9 mouse cellular contexts compared by ENCODE assay signal in the genomic region with DNA sequence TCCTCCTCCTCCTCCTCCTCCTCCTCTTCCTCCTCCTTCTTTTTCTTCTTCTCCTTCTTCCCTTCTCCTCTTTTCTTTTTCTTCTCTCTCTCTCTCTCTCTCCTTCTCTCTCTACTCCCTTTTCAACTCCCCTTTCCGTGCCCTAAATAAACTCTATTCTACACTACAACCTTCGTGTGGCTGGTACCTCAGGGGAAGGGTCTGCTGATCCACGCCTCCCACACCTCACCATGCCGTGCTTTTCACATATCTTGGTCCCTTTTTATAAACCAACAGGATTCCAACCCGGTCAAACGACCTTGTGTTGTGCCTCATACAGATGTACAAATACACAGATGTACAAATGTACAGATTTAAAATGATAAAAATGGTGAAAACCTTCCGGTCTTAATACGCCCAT. TPM values are rescaled to one million over a fixed set of nuclear protein-coding genes. Genes with fewer than 3 reads are reported as not detected.
DNase-seq lines count a peak whose midpoint lies in the region; ATAC-seq and TF ChIP-seq lines count a peak whose summit lies in the region.
"Had no signal": no experiment of that assay in that cellular context is flagged by ENCODE, and none has a peak within 500 bp of the region (broad histone marks: within the 10 kb centered on the region; RNA-seq: fewer than 3 reads in every experiment).

No protein-coding gene starts in this region.

- TF ChIP-seq POLR2A in lung, adult 2 months (IDR thresholded peaks at IDR 0.05; ENCODE audit: borderline replicate concordance, extremely low read depth, low read depth, low read length): no peak

- no peak for TF ChIP-seq CTCF in lung, adult 2 months (IDR thresholded peaks at IDR 0.05; ENCODE audit: insufficient read depth, low read length)
- TF ChIP-seq CTCF in midbrain, postnatal 0 days (IDR thresholded peaks at IDR 0.05): no peak

- 0 out of 2 replicates have a peak overlapping the region, but pooled peaks have one; percentile 28 for H3K27ac ChIP-seq in embryonic facial prominence, embryonic 13.5 days
- H3K27ac ChIP-seq in midbrain, postnatal 0 days (ENCODE audit: low read depth, low read length): no peak overlapping the region

- H3K27me3 ChIP-seq in embryonic facial prominence, embryonic 13.5 days: peaks cover 44% of the 10 kb centered on the region
- peaks cover 20% of the 10 kb centered on the region for H3K27me3 ChIP-seq in midbrain, postnatal 0 days (ENCODE audit: insufficient read depth, low read length)

- peak overlapping the region; percentile 96 for H3K4me2 ChIP-seq in embryonic facial prominence, embryonic 13.5 days
- H3K4me2 ChIP-seq in midbrain, postnatal 0 days (ENCODE audit: low read depth, low read length, poor library complexity, severe bottlenecking): peak overlapping the region; percentile 85

- peaks cover 20% of the 10 kb centered on the region for H3K36me3 ChIP-seq in embryonic facial prominence, embryonic 13.5 days
- H3K36me3 ChIP-seq in midbrain, postnatal 0 days (ENCODE audit: insufficient read depth, low read length): peaks cover 21% of the 10 kb centered on the region

- no peak for ATAC-seq in embryonic facial prominence, embryonic 13.5 days (ENCODE audit: insufficient number of reproducible peaks, insufficient read depth, low FRiP score, low TSS enrichment, low read depth)
- ATAC-seq in inflammation-experienced regulatory T-cells, adult 6 months: peak; percentile 1
- ATAC-seq in midbrain, postnatal 0 days (ENCODE audit: low FRiP score): no peak

- H3K4me1 ChIP-seq in lung, adult 2 months (ENCODE audit: control insufficient read depth, insufficient read depth, low read length): peaks cover 7% of the 10 kb centered on the region; the same call in 1 of the 2 replicates
- peaks cover 18% of the 10 kb centered on the region for H3K4me1 ChIP-seq in embryonic facial prominence, embryonic 13.5 days
- H3K4me1 ChIP-seq in midbrain, postnatal 0 days (ENCODE audit: insufficient read depth, low read length): 0 out of 2 replicates have a peak, but pooled peaks cover 8% of the 10 kb centered on the region

- no peak for DNase-seq in lung, adult 2 months
- no peak for DNase-seq in lung, postnatal 25 days (ENCODE audit: low spot score)
- DNase-seq in midbrain, postnatal 0 days (ENCODE audit: low spot score): no peak
- DNase-seq in right cerebral cortex, postnatal 4 days: no peak
- DNase-seq in cerebellum, adult 9-11 months: no peak
- DNase-seq in embryo, embryonic 10.5 days (ENCODE audit: low spot score): no peak

- H3K9me3 ChIP-seq in embryonic facial prominence, embryonic 13.5 days: no peaks in the 10 kb centered on the region
- no peaks in the 10 kb centered on the region for H3K9me3 ChIP-seq in midbrain, postnatal 0 days (ENCODE audit: low read length)

- H3K9ac ChIP-seq in embryonic facial prominence, embryonic 13.5 days: peak overlapping the region; percentile 73
- H3K9ac ChIP-seq in midbrain, postnatal 0 days (replicated peaks; ENCODE audit: low read length, poor library complexity, severe bottlenecking): 0 out of 2 replicates have a peak overlapping the region, but pooled peaks have one; percentile 5

- peak overlapping the region; percentile 67 for H3K4me3 ChIP-seq in lung, adult 2 months (replicated peaks; ENCODE audit: extremely low read depth, low read depth, low read length)
- peak overlapping the region; percentile 66 for H3K4me3 ChIP-seq in embryonic facial prominence, embryonic 13.5 days
- H3K4me3 ChIP-seq in midbrain, postnatal 0 days (ENCODE audit: low read depth, low read length): peak overlapping the region; percentile 99

- 4% methylated on average over 8 of the region's 8 CpGs for WGBS in lung, adult 2 months
- WGBS in embryonic facial prominence, embryonic 13.5 days: 19% methylated on average over 8 of the region's 8 CpGs
- WGBS in midbrain, postnatal 0 days: 25% methylated on average over 8 of the region's 8 CpGs

RNA-seq across cellular contexts. Expression of gene Icmt, which starts 0.7 kb away (rescaled TPM):
- polyA plus RNA-seq in lung, adult 2 months (2012; rRNA removed): 32.2 and 36.4 TPM in 2 replicates
- 23.5 and 26.6 TPM in 2 replicates for polyA plus RNA-seq in embryonic facial prominence, embryonic 13.5 days (2015; fragmentation: Nextera tagmentation; extraction: Ambion mirVana)
- polyA plus RNA-seq in inflammation-experienced regulatory T-cells, adult 6 months (2017; shearing (Covaris generic)): 1 to 10 TPM; 5.1 to 8.8 (median 7.1) TPM
- 34.6 and 38.9 TPM in 2 replicates for total RNA-seq in midbrain, postnatal 0 days (2014; rRNA removed)
- polyA plus RNA-seq in midbrain, postnatal 0 days (2015; fragmentation: Nextera tagmentation; extraction: Ambion mirVana): 15.7 and 17.9 TPM in 2 replicates

RNA-seq across cellular contexts. Expression of gene Hes3, which starts 4.9 kb away (rescaled TPM):
- 0.09 TPM in 1 of 2 replicates, not detected in the other for polyA plus RNA-seq in lung, adult 2 months (2012; rRNA removed)
- polyA plus RNA-seq in embryonic facial prominence, embryonic 13.5 days (2015; fragmentation: Nextera tagmentation; extraction: Ambion mirVana): not detected in 2 replicates
- polyA plus RNA-seq in inflammation-experienced regulatory T-cells, adult 6 months (2017; shearing (Covaris generic)): not detected
- total RNA-seq in midbrain, postnatal 0 days (2014; rRNA removed): not detected in 2 replicates
- 0.19 and 0.36 TPM in 2 replicates for polyA plus RNA-seq in midbrain, postnatal 0 days (2015; fragmentation: Nextera tagmentation; extraction: Ambion mirVana)
- total RNA-seq: layer of hippocampus, adult 18-20 months had no signal

RNA-seq across cellular contexts. Expression of gene Gpr153, which starts 22.3 kb away (rescaled TPM):
- polyA plus RNA-seq in lung, adult 2 months (2012; rRNA removed): 40.0 and 45.6 TPM in 2 replicates
- 11.1 TPM in 2 replicates for polyA plus RNA-seq in embryonic facial prominence, embryonic 13.5 days (2015; fragmentation: Nextera tagmentation; extraction: Ambion mirVana)
- polyA plus RNA-seq in inflammation-experienced regulatory T-cells, adult 6 months (2017; shearing (Covaris generic)): under 1 TPM in 1 of 3 experiments, not detected in 2; 0.15 TPM
- 138 and 149 TPM in 2 replicates for total RNA-seq in midbrain, postnatal 0 days (2014; rRNA removed)
- 20.1 and 21.2 TPM in 2 replicates for polyA plus RNA-seq in midbrain, postnatal 0 days (2015; fragmentation: Nextera tagmentation; extraction: Ambion mirVana)

RNA-seq across cellular contexts. Expression of gene Rnf207, which starts 22.4 kb away (rescaled TPM):
- 5.8 and 5.9 TPM in 2 replicates for polyA plus RNA-seq in lung, adult 2 months (2012; rRNA removed)
- 0.72 and 1.3 TPM in 2 replicates for polyA plus RNA-seq in embryonic facial prominence, embryonic 13.5 days (2015; fragmentation: Nextera tagmentation; extraction: Ambion mirVana)
- not detected for polyA plus RNA-seq in inflammation-experienced regulatory T-cells, adult 6 months (2017; shearing (Covaris generic))
- total RNA-seq in midbrain, postnatal 0 days (2014; rRNA removed): 7.6 and 15.2 TPM in 2 replicates
- polyA plus RNA-seq in midbrain, postnatal 0 days (2015; fragmentation: Nextera tagmentation; extraction: Ambion mirVana): 7.2 and 8.8 TPM in 2 replicates

RNA-seq across cellular contexts. Expression of gene Rpl22, which starts 29.2 kb away (rescaled TPM):
- 20.3 and 43.0 TPM in 2 replicates for polyA plus RNA-seq in lung, adult 2 months (2012; rRNA removed)
- polyA plus RNA-seq in embryonic facial prominence, embryonic 13.5 days (2015; fragmentation: Nextera tagmentation; extraction: Ambion mirVana): 447 and 449 TPM in 2 replicates
- polyA plus RNA-seq in inflammation-experienced regulatory T-cells, adult 6 months (2017; shearing (Covaris generic)): 1,000 to 10,000 TPM in 1 of 3 experiments, 100 to 1,000 TPM in 2; 752 to 1,062 (median 960) TPM
- 177 and 203 TPM in 2 replicates for total RNA-seq in midbrain, postnatal 0 days (2014; rRNA removed)
- polyA plus RNA-seq in midbrain, postnatal 0 days (2015; fragmentation: Nextera tagmentation; extraction: Ambion mirVana): 125 and 148 TPM in 2 replicates

Comparison
In these comparisons a context has a peak if more than half of its experiments do, and no peak if none do; other contexts are left out.
1. RNA of gene Gpr153, which starts 22.3 kb away (polyA plus RNA-seq): 40.0 to 45.6 TPM in lung, adult 2 months, 20.1 to 21.2 TPM in midbrain, postnatal 0 days and 11.1 TPM in embryonic facial prominence, embryonic 13.5 days; 0.15 TPM in inflammation-experienced regulatory T-cells, adult 6 months; every median in the first group is over 10 times any median in the second.
2. Peak in every context shown above with its lines, with median percentiles within 50 percentile points of each other: H3K4me3 ChIP-seq.